Mouse (Mus musculus) testis, adult 2 months (tissue): ENCODE data around the gene Tctn1.

Experiments
- CTCF ChIP-seq: fragments of 200-500 bp; IDR thresholded peaks from 2 replicates; pipeline ENCODE4 v1.5.1; 2012; ENCODE audit warnings: low read depth, mild to moderate bottlenecking, inconsistent platforms, low read length, moderate library complexity; ENCODE audit not compliant: control insufficient read depth, insufficient read depth, insufficient replicate concordance
- POLR2A ChIP-seq: fragments of 200-500 bp; IDR thresholded peaks from 2 replicates; pipeline ENCODE4 v1.6.1; 2012; ENCODE audit warnings: low read depth, mild to moderate bottlenecking, inconsistent platforms, low read length, moderate library complexity; ENCODE audit not compliant: control insufficient read depth

- no peak for TF ChIP-seq POLR2A
- TF ChIP-seq CTCF: no peak
These were observed 927 bp upstream of the Tctn1 start for GRCm38 (mm10) chr5:122265187-122265586.
